Mouse (Mus musculus): ENCODE results near the gene Thada.
"Not testable (repeated sequence)": the region's sequence is repeated elsewhere in the genome, so short reads cannot be mapped to it uniquely, and the experiment has no call there.

Gene Thada

DNA sequence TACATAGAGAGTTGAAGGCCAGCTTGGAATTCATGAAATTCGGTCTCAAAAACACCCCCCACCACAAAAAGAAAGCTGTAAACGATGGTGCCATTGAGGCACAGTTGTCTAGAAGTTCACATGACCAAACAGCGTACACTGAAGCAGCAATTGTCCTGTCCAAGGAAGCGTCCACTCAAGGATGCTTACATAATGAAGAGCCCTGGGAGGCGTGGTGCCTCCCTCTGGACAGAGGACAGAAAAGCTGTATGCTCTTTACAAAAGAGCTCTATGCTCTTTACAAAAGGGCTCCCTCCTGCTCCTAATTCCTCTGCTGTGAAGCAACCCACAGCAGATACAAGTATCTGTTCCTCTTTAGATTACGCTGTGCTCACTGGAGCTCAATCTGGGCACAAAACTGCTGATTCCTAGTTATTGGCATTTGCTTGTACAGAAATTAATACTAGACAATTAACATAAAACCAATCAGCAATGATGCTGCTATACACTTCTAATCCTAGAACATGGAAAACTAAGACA lies 123.6 kb downstream of the Thada start:
- no peak for DNase-seq (ENCODE audit: low spot score)

DNA sequence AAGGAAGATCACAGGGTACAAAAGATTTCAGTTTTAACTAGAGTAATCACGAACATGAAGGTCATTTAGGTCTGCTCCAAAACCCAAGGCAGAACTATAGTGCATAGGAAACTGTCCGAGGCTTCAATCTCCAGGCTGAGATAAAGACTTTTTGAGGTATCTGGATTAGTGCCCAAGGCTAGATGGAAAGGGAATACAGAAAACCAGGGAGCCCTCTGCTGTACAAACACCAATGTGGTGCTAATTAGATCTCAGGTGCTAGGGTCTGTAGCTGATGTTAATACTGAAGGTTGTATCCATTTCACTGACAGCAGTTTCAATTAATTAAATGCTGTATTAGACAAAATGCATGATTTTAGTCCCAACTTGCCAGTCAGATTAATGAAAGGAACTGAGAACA lies 124.3 kb downstream of the Thada start:
- no peak for DNase-seq (ENCODE audit: low spot score)

- no peak for DNase-seq (ENCODE audit: low spot score)
These were observed 125.4 kb downstream of the Thada start for GRCm38 (mm10) chr17:84340574-84340973.

DNA sequence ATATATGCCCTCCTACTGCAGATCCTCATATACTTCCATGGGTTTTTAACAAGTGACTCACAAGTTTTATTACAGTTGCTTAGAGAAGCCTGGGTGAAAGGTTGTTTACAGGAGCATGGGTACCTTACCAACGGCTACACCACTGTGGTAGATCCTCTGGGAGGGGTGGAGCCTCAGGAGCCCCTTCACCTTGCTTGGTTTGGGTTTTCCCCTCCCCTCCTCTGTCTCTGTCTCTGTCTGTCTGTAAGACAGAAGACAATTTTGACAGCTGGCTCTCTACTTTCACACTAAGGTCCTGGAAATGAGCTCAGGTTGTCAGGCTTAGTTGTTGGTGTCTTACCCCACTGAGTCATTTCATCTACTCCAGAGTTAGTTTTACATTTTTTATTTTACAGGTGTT lies 130.0 kb downstream of the Thada start:
- no peak for DNase-seq (ENCODE audit: low spot score)

DNA sequence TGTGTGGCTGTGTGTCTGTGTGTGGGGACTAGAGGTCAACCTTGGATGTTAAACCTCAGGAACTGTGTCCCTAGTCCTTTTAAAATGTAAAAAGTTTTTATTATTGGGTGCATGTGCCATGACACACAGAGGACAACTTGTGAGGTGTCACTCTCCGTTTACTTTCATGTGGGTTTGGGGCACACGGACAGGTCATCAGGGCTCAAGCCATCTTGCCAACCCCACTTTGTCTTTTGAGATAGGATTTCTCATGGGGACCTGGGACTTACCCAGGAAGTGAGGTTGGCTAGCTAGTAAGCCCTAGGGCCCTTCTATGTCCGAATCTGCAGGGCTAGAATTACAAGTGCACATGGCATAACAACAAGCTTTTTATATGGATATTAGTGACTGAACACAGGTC lies 130.9 kb downstream of the Thada start:
- no peak for DNase-seq (ENCODE audit: low spot score)

DNA sequence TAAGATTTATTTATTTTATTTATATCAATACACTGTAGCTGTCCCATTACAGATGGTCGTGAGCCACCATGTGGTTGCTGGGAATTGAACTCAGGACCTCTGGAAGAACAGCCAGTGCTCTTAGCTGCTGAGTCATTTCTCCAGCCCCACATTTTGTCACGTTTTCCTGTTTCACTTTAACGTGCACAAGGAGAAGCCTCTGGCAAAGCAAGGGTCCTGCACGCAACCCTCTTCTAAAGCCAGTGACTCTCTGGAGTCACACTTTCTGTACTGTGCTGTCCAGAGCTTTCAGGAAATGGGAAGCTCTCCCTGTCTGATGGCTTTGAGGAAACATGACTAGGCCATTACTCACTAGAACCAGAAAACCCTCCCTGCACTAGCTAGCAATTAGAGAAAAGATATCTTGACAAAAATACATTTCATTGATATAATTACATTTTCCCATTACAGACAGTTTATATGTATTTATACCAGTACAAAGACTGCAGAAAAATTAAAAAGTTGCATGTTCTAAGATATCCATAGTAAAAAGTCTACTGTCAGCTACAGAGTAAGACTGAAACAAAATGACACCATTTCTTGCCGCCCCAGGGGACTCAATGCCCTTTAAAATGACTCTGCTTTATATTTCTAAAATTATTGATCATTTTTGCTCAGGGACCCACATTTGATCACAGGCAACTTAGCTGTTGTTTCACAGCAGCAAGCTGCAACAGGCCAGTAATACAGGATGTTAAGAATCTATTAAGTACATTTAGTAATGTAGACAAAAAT lies 131.6 kb downstream of the Thada start:
- no peak for DNase-seq (ENCODE audit: low spot score)

GRCm38 (mm10) chr17:84332940-84333339 lies 133.1 kb downstream of the Thada start:
- DNase-seq (ENCODE audit: low spot score), result no peak

GRCm38 (mm10) chr17:84330986-84331385 lies 135.0 kb downstream of the Thada start:
- DNase-seq (ENCODE audit: low spot score), result no peak

DNA sequence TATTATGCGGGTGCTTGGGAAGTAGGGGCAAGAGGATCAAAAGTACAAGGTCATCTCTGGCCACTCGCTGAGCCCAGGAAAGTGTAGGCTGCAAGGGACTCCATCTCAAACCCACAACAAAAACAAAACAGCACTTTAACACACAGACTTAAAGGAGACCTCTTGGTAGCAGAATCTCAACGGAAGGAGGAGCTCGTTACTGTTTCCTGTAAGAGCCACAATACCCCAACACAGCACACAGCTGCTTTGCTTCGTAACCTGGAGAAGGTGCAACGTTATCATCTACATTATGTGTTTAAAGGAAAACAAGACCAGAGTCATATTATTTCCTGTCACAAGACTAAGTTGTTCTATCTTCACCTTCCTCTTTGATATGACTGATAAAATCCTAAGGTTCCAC lies 135.5 kb downstream of the Thada start:
- no peak for DNase-seq (ENCODE audit: low spot score)

- DNase-seq (ENCODE audit: low spot score), result no peak
These were observed 136.0 kb downstream of the Thada start for GRCm38 (mm10) chr17:84329906-84330470.

- DNase-seq (ENCODE audit: low spot score), result no peak
These were observed 137.5 kb downstream of the Thada start for GRCm38 (mm10) chr17:84328526-84328925.

DNA sequence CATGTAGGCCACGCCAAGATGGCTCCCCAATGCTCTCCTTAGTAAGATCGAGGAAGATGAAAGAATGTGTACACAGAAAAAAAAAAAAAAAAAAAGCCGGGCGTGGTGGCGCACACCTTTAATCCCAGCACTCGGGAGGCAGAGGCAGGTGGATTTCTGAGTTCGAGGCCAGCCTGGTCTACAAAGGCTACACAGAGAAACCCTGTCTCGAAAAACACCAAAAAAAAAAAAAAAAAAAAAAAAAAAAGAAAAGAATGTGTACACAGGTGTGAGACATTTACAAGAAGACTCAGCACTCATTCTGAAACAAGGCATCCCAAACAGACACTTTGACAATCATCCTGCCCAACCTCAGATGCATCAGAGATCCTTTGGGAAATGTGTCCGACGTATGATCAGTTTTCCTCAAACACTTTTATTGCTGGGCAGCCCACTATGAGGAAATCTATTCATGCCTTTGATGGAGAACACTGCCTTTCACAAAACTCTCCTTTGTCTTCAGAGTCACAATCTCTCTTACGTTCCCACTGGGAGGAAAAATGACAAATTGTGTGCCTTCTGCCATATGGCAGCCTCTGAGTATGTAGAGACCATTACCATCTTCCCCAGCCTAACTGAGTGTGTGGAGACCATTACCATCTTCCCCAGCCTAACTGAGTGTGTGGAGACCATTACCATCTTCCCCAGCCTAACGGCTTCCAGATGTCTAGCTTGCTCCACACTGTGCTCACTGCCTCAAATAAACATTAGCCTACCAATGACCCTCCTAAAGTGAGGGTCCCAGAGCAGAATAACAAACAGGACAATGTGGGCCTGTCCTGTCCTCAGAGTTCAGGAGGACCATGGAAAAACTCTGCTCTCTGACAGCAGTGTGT lies 138.7 kb downstream of the Thada start:
- DNase-seq (ENCODE audit: low spot score), result no peak

GRCm38 (mm10) chr17:84322176-84322575 lies 143.8 kb downstream of the Thada start:
- no peak for DNase-seq (ENCODE audit: low spot score)

GRCm38 (mm10) chr17:84321351-84321750 lies 144.7 kb downstream of the Thada start:
- no peak for DNase-seq (ENCODE audit: low spot score)

GRCm38 (mm10) chr17:84320576-84320975 lies 145.4 kb downstream of the Thada start:
- DNase-seq (ENCODE audit: low spot score), result no peak

DNA sequence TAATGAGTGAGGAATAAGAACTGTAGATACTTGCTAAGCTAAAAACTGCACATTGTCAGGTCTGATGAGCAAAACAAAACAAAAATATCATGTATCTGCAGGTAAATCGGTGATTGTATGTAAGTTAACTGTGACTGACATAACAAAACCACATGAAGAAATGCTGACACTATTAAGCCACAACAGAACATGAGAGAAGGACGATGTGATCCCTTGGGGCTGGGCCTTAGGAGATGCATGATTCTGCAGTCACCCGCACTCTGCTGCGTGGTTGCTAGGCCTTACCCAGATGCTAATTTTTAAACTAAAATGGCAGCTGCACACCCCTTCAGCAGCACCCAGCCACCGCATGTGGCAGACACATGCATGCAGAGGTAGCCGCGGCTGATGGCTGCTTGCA lies 151.7 kb downstream of the Thada start:
- DNase-seq (ENCODE audit: low spot score), result no peak

- DNase-seq (ENCODE audit: low spot score), result no peak
These were observed 152.5 kb downstream of the Thada start for GRCm38 (mm10) chr17:84313494-84313893.

- DNase-seq (ENCODE audit: low spot score), result no peak
These were observed 159.9 kb downstream of the Thada start for GRCm38 (mm10) chr17:84306151-84306550.

DNA sequence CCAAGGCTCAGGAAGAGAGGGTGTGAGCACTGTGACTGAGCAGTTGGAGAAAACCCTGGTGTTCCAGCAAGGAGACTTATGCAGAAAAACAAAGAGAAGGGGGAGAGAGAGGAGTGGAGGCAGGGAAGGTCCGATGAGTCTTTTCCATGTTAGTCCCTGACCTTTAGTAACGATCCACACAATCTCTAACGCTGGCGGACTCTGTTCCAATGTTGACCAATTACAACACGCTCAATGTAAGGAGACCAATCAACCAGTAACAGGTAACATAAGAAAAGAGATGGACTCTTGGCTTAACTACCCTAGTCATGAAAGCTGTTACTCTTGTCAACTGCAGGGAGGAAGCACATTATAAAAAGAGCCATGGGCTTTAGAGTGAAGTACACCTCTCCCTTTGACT lies 160.9 kb downstream of the Thada start:
- DNase-seq (ENCODE audit: low spot score), result no peak

- DNase-seq (ENCODE audit: low spot score), result no peak
These were observed 161.9 kb downstream of the Thada start for GRCm38 (mm10) chr17:84304141-84304540.

DNA sequence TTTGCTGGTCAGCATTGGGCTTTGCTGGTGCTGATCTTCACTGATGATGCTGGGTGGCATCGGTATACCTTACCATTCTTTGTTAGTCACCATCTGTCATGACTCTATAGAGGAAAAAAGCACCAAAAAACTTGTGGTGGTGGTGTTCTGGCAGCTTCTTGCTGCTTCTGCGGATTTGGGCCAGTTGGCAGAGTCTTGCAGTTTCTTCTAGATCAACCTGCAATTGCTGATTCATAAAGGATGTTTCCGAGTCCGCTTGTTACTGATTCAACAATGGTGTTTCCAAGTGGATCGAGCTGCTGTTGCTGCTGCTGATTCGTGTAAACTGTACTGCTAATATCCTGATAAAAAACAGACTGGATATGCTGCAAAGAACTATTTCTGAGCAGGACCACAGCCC lies 168.0 kb downstream of the Thada start:
- DNase-seq (ENCODE audit: low spot score), result no peak

GRCm38 (mm10) chr17:84293221-84293620 lies 172.8 kb downstream of the Thada start:
- DNase-seq (ENCODE audit: low spot score), result no peak

DNA sequence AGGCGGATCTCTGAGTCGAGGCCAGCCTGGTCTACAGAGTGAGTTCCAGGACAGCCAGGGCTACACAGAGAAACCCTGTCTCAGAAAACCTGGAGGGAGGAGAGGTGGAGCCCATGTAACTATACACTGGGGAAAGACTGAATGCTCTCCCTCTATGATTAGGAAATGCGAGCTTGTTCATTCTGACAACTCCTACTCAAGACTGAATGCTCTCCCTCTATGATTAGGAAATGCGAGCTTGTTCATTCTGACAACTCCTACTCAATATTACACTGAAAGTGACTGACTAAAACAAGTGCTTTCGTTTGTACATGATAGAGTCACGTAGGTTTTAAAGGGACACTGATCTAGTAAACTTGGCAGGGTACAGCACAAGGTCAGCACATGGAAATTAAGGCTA lies 174.8 kb downstream of the Thada start:
- not testable (repeated sequence) for DNase-seq (ENCODE audit: low spot score)
